Mouse (Mus musculus) lung, postnatal 25 days (tissue): ENCODE results near the gene Hjurp.

Experiments used
- DNase-seq: peaks from one replicate; pipeline ENCODE4 v3.0.0; 2022; ENCODE audit warnings: low spot score

The Hjurp gene

GRCm38 (mm10) chr1:88297480-88298258 lies 20.2 kb upstream of the Hjurp start:
- DNase-seq = peak; percentile 1

- peak; percentile 0 for DNase-seq
Observed at GRCm38 (mm10) chr1:88296171-88296920, 18.9 kb upstream of the Hjurp start.

GRCm38 (mm10) chr1:88294650-88295049 lies 17.2 kb upstream of the Hjurp start:
- DNase-seq = no peak

GRCm38 (mm10) chr1:88292057-88292456 lies 14.6 kb upstream of the Hjurp start:
- no peak for DNase-seq

GRCm38 (mm10) chr1:88291409-88292005 lies 14.1 kb upstream of the Hjurp start:
- DNase-seq = no peak

GRCm38 (mm10) chr1:88290511-88290910 lies 13.1 kb upstream of the Hjurp start:
- no peak for DNase-seq

GRCm38 (mm10) chr1:88289917-88290316 lies 12.5 kb upstream of the Hjurp start:
- no peak for DNase-seq

GRCm38 (mm10) chr1:88289152-88289551 lies 11.7 kb upstream of the Hjurp start:
- no peak for DNase-seq

- DNase-seq = no peak
Observed at GRCm38 (mm10) chr1:88288789-88289127, 11.3 kb upstream of the Hjurp start.

GRCm38 (mm10) chr1:88288056-88288788 lies 10.8 kb upstream of the Hjurp start:
- DNase-seq = no peak

- peak; percentile 69 for DNase-seq
Observed at GRCm38 (mm10) chr1:88287697-88287980, 10.2 kb upstream of the Hjurp start.

- DNase-seq = no peak
Observed at GRCm38 (mm10) chr1:88286887-88287696, 9.7 kb upstream of the Hjurp start.

- DNase-seq = no peak
Observed at GRCm38 (mm10) chr1:88286136-88286845, 8.9 kb upstream of the Hjurp start.

GRCm38 (mm10) chr1:88285652-88286051 lies 8.2 kb upstream of the Hjurp start:
- DNase-seq = no peak

GRCm38 (mm10) chr1:88284946-88285320 lies 7.5 kb upstream of the Hjurp start:
- DNase-seq = no peak

- DNase-seq = no peak
Observed at GRCm38 (mm10) chr1:88284228-88284945, 7.0 kb upstream of the Hjurp start.

- DNase-seq = no peak
Observed at GRCm38 (mm10) chr1:88283376-88284227, 6.2 kb upstream of the Hjurp start.

GRCm38 (mm10) chr1:88282301-88282700 lies 4.9 kb upstream of the Hjurp start:
- no peak for DNase-seq

- no peak for DNase-seq
Observed at GRCm38 (mm10) chr1:88280006-88280690, 2.7 kb upstream of the Hjurp start.
